Mouse (Mus musculus) ES-Bruce4 (cell line): ENCODE measurements around the gene Gm17617. TPM values are rescaled to one million over a fixed set of nuclear protein-coding genes. Genes with fewer than 3 reads are reported as not detected.
A peak's percentile ranks its signal among the peaks of the same experiment; 100 is the strongest.

ENCODE experiments used
- H3K27ac ChIP-seq: 2 replicates; pipeline ENCODE4 v1.5.1; 2012; ENCODE audit warnings: low read length, inconsistent platforms; ENCODE audit not compliant: insufficient read depth
- H3K27me3 ChIP-seq: 2 replicates; pipeline ENCODE4 v1.6.1; 2012; ENCODE audit warnings: mild to moderate bottlenecking, low read length, inconsistent platforms; ENCODE audit not compliant: control insufficient read depth, poor library complexity, insufficient read depth, severe bottlenecking
- H3K36me3 ChIP-seq: 2 replicates; pipeline ENCODE4 v1.6.1; 2012; ENCODE audit warnings: inconsistent platforms, mild to moderate bottlenecking, low read length, moderate library complexity; ENCODE audit not compliant: control insufficient read depth, poor library complexity, insufficient read depth, severe bottlenecking
- H3K4me1 ChIP-seq: one replicate; pipeline ENCODE4 v1.8.1; 2011; ENCODE audit warnings: low read length; ENCODE audit not compliant: control insufficient read depth, insufficient read depth
- H3K4me3 ChIP-seq: 2 replicates; pipeline ENCODE4 v1.5.1; 2011; ENCODE audit warnings: low read depth, mild to moderate bottlenecking, low read length
- H3K9ac ChIP-seq: 2 replicates; pipeline ENCODE4 v1.6.1; 2012; ENCODE audit warnings: low read depth, mild to moderate bottlenecking, inconsistent platforms; ENCODE audit not compliant: poor library complexity, severe bottlenecking
- H3K9me3 ChIP-seq: replicated peaks from 2 replicates; pipeline ENCODE4 v1.6.1; 2012; ENCODE audit warnings: mild to moderate bottlenecking, low read length, inconsistent platforms; ENCODE audit not compliant: control insufficient read depth, poor library complexity, insufficient read depth, severe bottlenecking
- CTCF ChIP-seq: IDR thresholded peaks from one replicate; pipeline ENCODE4 v1.8.1; 2011; ENCODE audit warnings: low read depth, low read length
- EP300 ChIP-seq: IDR thresholded peaks from 2 replicates; pipeline ENCODE4 v1.6.1; 2011; ENCODE audit warnings: low read depth, low read length; ENCODE audit not compliant: insufficient read depth
- POLR2A ChIP-seq: IDR thresholded peaks from one replicate; pipeline ENCODE4 v1.8.1; 2011; ENCODE audit warnings: low read length; ENCODE audit not compliant: insufficient read depth
- polyA plus RNA-seq: library from polyadenylated mRNA; stranded (reverse); fragments of >200 nt; gene quantifications from 2 replicates; pipeline ENCODE4 v1.2.4, GENCODE M21; 2011; ENCODE audit warnings: low read depth; ENCODE audit not compliant: missing spikeins, insufficient read depth, insufficient read length

Gene Gm17617
- polyA plus RNA-seq, 1 experiment: not detected

- Histone ChIP-seq H3K36me3 (no peaks in the 10 kb centered on the region), H3K9ac (peak within 1 kb of the TSS; percentile 56), H3K9me3 (no peaks in the 10 kb centered on the region), H3K27me3 (no peaks in the 10 kb centered on the region), H3K4me3 (peak within 1 kb of the TSS; percentile 37), H3K27ac (no peak within 1 kb of the TSS), H3K4me1 (no peaks in the 10 kb centered on the region)
- TF ChIP-seq EP300 (no peak), POLR2A (no peak), CTCF (no peak)
Observed at GRCm38 (mm10) chr13:55152621-55153415, 19.5 kb upstream of the Gm17617 start, which contains the start of gene Fgfr4. Gene Fgfr4, plus strand, starts transcription at chr13:55152640.

GRCm38 (mm10) chr13:55140271-55140670 lies 6.9 kb upstream of the Gm17617 start:
- Histone ChIP-seq H3K4me1 (no peaks in the 10 kb centered on the region), H3K9me3 (no peaks in the 10 kb centered on the region), H3K9ac (no peak overlapping the region), H3K27ac (no peak overlapping the region), H3K36me3 (no peaks in the 10 kb centered on the region), H3K27me3 (no peaks in the 10 kb centered on the region), H3K4me3 (no peak overlapping the region)
- TF ChIP-seq CTCF (no peak), EP300 (no peak), POLR2A (no peak)

- no peaks in the 10 kb centered on the region; the same call in 1 of the 2 replicates for H3K36me3 ChIP-seq
- no peaks in the 10 kb centered on the region for H3K9me3 ChIP-seq
- H3K4me3 ChIP-seq: no peak overlapping the region
- no peaks in the 10 kb centered on the region for H3K27me3 ChIP-seq
- H3K9ac ChIP-seq: no peak overlapping the region
- TF ChIP-seq CTCF (peak; percentile 42), POLR2A (no peak), EP300 (no peak)
- H3K4me1 ChIP-seq: no peaks in the 10 kb centered on the region
- H3K27ac ChIP-seq: no peak overlapping the region
Observed at GRCm38 (mm10) chr13:55135382-55135781, 2.0 kb upstream of the Gm17617 start.

- H3K4me1 ChIP-seq: no peaks in the 10 kb centered on the region
- H3K27ac ChIP-seq: no peak overlapping the region
- no peaks in the 10 kb centered on the region for H3K27me3 ChIP-seq
- H3K36me3 ChIP-seq: peaks cover 3% of the 10 kb centered on the region; the same call in 1 of the 2 replicates
- no peak overlapping the region for H3K4me3 ChIP-seq
- no peak overlapping the region for H3K9ac ChIP-seq
- H3K9me3 ChIP-seq: no peaks in the 10 kb centered on the region
- no peak for TF ChIP-seq CTCF
- TF ChIP-seq POLR2A: no peak
Observed at GRCm38 (mm10) chr13:55124903-55125302, 8.4 kb downstream of the Gm17617 start.

GRCm38 (mm10) chr13:55114375-55114774 lies 19.0 kb downstream of the Gm17617 start:
- H3K4me1 ChIP-seq: no peaks in the 10 kb centered on the region
- no peak overlapping the region for H3K9ac ChIP-seq
- H3K27me3 ChIP-seq: no peaks in the 10 kb centered on the region
- TF ChIP-seq EP300 (no peak), CTCF (no peak), POLR2A (no peak)
- peaks cover 28% of the 10 kb centered on the region for H3K36me3 ChIP-seq
- H3K4me3 ChIP-seq: no peak overlapping the region
- no peaks in the 10 kb centered on the region for H3K9me3 ChIP-seq
- no peak overlapping the region for H3K27ac ChIP-seq

GRCm38 (mm10) chr13:55107694-55108093 lies 25.7 kb downstream of the Gm17617 start:
- no peaks in the 10 kb centered on the region for H3K4me1 ChIP-seq
- H3K9me3 ChIP-seq: no peaks in the 10 kb centered on the region
- H3K9ac ChIP-seq: no peak overlapping the region
- TF ChIP-seq CTCF (no peak), POLR2A (no peak), EP300 (no peak)
- no peak overlapping the region for H3K27ac ChIP-seq
- peaks cover 13% of the 10 kb centered on the region for H3K36me3 ChIP-seq
- no peaks in the 10 kb centered on the region for H3K27me3 ChIP-seq
- no peak overlapping the region for H3K4me3 ChIP-seq
